Mouse (Mus musculus): ENCODE results near the gene Cdc14b.

GRCm38 (mm10) chr13:64299069-64299468 lies 24.0 kb upstream of the Cdc14b start:
- TF ChIP-seq CTCF (IDR thresholded peaks at IDR 0.05; ENCODE audit: low read depth) = no peak
- no peak for TF ChIP-seq EP300 (optimal IDR thresholded peaks at IDR 0.05)
